Mouse (Mus musculus) activated CD4-positive, CD25-positive, alpha-beta regulatory T cell, adult 4 months (primary cell): Measurements from ENCODE around the gene Flywch1. TPM values are rescaled to one million over a fixed set of nuclear protein-coding genes. Genes with fewer than 3 reads are reported as not detected.
A peak's percentile ranks its signal among the peaks of the same experiment; 100 is the strongest.

Experiments used
- ATAC-seq: one replicate; pipeline ENCODE4 v1.8.0; 2017
- polyA plus RNA-seq, 2 experiments: library from polyadenylated mRNA; unstranded; fragments of 100-300 nt; shearing (Covaris generic); gene quantifications; one replicate each; pipeline ENCODE4 v1.2.1; 2017

The Flywch1 gene
- polyA plus RNA-seq, 2 experiments from 2014 or later: 13.2 to 13.3 TPM

GRCm38 (mm10) chr17:23742210-23742793, 29.1 kb downstream of the Flywch1 start:
- ATAC-seq: peak; percentile 38

DNA sequence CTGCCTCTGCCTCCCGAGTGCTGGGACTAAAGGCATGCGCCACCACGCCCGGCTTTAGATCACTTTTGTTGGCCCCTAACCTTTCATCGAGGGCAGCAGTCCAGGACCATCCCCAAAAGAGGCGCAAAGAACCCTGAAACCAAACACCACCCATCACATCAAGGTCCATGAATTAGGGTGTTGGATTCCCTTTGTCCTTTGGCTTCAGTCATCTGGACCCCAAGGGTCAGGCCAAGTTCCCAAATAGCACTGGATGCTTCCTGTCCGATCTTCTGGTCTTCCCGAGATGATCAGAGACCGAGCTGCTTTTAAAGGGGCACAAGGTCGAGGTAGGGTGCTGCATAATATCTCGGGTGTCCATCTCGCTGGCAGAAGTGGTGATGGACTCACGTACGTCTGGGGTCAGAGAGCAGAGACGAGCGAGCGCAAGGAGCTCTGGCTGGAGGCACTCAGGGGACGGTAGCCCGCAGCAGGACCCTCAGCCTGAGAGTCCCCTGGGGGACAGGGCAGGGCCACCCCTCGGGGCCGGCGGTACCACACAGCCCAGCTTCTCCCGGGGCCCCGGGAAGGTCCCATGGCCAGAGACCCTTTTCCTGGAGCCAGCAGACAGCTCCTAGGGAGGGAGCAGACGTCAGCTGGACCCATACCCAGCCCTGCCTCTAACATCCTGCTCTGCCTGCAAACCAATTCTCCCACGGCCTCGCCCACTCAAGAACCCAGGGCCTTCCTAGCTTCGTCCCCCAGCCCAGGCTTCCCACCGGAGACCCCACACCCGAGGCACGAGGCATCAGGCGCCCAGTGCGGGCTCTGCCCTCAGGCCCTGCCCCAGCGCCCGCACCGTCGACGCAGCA, 29.8 kb downstream of the Flywch1 start:
- no peak for ATAC-seq

- peak; percentile 11 for ATAC-seq
Observed at GRCm38 (mm10) chr17:23740598-23741021, 30.8 kb downstream of the Flywch1 start, which contains the start of gene Paqr4. Paqr4 (minus strand) TSS chr17:23740867.

GRCm38 (mm10) chr17:23740136-23740584, 31.2 kb downstream of the Flywch1 start:
- ATAC-seq: peak; percentile 80

DNA sequence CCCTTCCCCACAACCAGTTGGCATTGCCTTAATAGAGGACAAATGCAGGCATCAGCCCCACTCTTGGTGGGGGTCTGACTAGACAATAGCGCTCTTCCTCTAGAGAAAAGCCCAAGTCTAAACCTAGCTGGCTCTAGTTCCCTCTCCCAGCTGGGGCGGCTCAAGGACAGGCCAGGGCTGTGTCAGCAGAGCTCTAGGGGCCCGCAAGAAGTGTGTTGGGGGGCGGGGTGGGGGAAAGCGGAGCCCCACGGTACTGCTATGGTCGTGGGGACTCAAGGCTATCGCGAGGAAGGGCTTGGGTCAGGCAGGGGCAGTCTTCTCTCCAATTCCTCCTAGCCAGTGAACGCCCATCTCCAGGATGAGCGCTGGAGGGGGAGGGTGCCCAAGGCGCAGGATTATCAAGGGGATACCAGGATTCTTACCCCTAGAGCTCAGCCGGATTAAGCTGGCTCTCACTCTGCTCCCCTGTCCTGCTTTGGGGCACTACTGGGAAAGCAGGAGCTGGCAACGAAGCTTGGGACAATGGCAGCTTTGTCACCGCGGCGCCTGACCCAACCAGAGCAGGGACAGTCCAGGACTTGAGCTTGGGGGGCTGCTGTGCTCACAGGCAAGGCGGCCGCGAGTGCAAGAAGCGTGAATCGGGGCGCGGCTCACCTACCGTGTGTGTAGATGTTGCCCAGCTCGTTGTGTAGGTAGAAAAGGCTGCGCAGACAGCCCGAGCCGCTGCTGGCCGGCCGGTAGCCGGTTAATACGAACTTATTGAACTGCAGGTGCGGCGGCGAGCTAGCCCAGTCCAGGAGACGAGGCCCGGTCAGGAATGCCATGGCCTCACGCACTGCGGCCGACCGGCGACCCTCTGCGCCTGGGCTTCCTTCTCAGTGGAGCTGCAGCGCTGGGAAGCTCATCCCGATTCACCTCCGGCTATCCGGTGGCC, 31.9 kb downstream of the Flywch1 start:
- ATAC-seq: peak; percentile 15

DNA sequence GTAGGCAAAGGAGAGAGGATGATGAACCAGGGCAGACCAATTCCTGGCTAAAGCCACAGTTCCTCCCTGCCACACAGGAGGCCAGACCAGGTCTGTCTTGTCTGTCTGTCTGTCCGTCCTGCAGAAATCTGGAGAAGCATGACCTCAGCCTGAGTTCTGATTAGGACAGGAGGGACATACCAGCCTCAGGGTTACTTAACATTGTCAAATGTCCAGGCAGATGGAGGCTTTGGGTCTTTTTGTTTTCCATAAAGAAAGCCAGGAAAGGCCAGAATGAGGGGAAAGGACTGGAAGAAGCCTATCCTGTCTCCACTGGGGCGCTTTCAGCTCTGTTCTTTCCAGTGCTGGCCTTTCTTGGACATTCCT, 32.6 kb downstream of the Flywch1 start:
- no peak for ATAC-seq

GRCm38 (mm10) chr17:23737493-23738445, 33.6 kb downstream of the Flywch1 start:
- ATAC-seq: no peak

- no peak for ATAC-seq
Observed at GRCm38 (mm10) chr17:23734341-23734740, 37.1 kb downstream of the Flywch1 start.

- ATAC-seq: no peak
Observed at GRCm38 (mm10) chr17:23730441-23730840, 41.0 kb downstream of the Flywch1 start.

DNA sequence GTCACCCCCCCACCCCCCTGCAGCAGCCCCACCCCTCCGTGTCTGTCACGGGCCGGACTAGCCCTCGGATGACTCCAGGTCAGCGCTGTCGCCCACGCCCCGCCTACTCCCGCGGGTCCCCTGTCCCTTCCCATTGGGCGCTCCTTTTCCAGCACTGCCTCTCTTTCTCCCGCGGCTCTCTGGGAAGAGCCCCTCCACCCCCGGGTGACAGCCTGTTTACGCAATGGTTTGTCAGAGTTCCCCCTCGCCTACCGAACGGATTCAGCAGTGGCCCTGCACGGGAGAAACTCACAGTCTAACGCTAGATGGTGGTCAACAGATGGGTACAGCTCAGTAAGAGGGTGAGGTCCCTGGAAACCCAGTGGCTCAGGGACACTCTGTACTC, 44.7 kb downstream of the Flywch1 start:
- ATAC-seq: no peak

DNA sequence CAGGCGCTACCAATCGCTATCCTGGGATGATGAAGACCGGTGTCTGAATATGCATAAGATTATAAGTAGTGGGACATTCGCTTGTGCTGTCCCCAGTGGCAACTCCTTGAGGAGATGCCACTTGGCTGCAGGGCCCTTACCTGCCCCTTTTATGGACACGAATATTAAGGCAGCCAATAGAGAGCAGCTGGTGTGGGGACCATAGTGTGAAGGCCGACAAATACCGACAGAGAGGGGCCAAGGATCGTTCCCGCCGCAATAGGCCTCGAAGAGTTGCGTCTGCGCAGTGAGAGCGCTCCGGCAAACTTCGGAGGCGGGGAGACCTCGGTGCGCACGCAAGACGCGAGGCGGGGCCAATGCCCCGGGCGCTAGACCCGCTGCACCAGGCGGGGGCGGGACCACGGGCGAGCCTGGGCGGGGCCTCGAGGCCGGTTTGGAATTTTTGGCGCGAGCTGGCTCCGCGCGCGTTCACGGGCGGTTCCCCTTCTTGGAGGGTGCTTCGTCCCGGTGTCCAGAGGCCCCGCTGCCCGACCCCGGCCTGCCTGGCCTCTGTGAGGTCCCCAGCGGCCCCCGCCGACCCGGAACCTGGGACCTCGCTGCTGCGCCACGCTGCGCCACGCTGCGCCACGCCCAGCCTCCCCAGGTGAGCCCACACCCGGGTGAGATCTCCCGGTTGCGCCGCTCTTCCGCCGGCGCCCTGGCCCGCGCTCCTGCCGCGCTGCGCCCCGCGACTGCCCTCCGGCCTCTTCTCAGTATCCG, 45.2 kb downstream of the Flywch1 start, which contains the start of gene Pkmyt1:
Gene Pkmyt1, plus strand, starts transcription at position 338 of the 759 bp plus-strand sequence.
- ATAC-seq: peak; percentile 91

- ATAC-seq: no peak
Observed at GRCm38 (mm10) chr17:23725477-23725876, 45.9 kb downstream of the Flywch1 start.

DNA sequence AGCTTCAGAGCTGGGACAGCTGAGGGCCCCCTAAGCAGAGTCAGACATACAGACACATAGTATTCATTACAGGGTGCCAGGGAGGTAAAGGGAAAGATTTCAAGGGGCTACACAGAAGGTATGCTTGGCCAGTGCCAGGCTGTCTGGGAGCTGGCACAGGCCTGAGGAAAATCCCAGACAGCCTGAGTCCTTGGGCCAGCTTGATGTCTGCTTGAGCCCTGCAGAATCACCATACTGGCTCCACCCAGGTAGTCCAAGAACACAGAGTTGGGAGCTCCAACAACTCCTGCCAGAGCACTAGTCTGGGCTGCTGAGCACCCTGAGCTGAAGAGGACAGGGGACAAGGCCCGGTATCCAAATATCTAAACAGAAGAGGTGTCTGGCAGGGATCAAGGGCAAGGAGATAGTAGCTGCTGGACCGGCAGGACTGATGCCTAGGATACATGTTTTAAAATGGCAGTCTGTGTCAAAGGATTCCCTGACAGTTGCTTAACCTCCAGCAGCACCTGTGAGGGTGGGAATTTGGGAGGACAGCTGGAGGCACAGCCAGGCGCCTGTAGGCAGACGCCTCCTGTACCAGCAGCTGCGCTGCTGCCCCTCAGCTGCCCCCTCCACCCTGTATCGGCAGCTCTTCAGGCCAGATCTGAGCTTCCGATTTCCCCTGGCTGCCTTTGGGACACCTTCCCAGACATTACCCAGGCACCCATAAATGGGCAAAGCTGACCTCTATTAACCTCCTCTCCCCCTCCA, 48.9 kb downstream of the Flywch1 start, which contains the start of gene 1520401A03Rik:
Gene 1520401A03Rik, minus strand, starts transcription at position 408 of the 750 bp plus-strand sequence.
- no peak for ATAC-seq

DNA sequence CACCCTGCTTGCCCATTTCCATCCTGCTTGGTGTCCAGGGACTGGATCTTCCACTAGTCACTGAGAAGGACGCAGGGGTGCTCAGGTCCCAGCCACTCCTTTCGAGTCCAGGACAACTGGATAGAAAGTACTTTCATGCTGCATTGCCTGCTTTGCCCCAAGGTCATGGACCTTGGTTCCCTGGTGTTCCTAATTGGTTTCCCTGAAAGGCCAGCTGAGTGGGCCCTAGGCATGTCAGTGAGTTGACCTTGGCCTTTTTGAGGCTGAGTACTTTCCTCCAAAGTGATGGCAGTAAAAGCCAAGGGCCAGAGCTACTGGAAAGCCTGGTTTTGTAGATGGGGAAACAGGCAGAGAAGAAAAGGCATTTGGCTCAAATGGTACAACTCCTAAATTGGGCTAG, 49.5 kb downstream of the Flywch1 start:
- no peak for ATAC-seq

DNA sequence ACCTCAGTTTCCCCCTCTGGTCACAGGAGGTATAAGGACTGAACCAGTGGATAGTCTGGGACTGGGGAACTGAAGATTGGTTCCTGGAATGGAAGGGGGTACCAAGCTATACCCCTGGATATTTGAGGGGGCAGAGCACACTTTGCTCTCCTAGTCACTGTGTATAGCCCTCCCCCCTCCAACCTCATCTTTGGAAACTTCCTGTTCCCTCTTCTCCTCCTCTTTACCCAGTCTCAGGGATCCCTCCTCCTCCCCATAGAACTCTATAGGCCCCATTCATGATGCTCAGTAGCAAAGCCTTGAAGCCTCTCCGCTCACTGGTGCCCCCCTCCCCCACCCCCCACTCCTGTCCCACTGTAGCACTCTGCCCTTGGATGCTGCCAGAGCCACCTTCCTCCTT, 51.9 kb downstream of the Flywch1 start:
- no peak for ATAC-seq

DNA sequence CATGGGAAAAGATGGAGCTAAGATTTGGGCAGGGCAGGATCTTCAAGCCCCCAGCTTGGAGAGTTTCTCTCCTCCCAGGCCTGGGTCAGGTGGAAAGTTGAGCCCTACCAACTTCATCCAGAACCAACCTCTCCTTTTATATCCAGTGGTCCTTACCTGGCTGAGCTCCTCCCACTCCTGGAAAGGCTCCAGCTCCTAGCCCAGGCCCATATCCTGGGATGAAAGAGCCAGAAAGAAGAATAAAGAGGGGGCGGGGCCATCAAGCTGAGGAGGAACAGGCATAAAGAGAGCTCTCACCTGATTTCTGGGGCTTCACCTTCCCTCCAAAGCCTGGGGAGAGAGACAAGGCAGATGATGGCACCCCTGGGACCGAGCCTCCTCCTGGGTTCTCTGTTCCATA, 54.4 kb downstream of the Flywch1 start:
- ATAC-seq: no peak

- peak; percentile 69 for ATAC-seq
Observed at GRCm38 (mm10) chr17:23706212-23706611, 65.2 kb downstream of the Flywch1 start.

GRCm38 (mm10) chr17:23705525-23706104, 65.8 kb downstream of the Flywch1 start:
- ATAC-seq: no peak

DNA sequence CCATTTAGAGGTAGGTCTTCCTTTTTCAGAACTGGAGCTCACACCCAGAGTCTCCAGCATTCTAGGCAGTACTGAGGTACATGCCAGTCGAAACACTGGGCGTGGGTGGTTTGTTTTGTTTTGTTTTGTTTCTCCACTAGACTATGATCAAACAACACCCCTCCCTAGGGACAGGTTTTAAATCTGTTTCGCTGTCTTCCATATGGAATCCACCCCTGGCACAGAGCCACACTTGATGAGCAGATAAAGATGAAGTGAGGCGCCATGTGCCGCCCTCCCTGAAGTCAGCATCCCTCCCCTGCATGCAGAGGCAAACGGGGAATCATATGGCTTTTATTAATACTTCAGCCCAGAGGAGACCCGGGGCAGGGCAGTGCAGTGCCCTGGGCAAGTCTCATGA, 66.7 kb downstream of the Flywch1 start:
- no peak for ATAC-seq

DNA sequence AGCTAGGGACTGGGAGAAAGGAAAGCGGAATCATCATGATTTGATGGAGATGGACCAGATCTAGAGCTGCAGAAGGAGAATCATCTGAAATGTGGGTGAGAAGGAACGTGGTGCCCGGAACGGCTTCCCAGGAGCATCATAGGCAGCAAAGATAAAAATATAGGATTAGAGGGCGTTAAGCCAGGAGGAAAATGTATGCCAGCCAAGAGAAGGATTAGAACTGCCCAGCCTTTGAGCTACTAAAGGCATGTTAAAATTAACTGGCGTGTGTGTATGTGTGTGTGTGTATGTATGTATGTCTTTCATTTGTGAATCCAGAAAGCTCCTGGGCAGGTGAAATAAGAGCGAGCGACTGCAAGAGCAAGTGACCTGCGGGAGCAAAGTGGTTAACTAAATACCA, 68.1 kb downstream of the Flywch1 start:
- no peak for ATAC-seq
